Mouse (Mus musculus): Measurements from ENCODE around the gene Sdf4.

GRCm38 (mm10) chr4:156013637-156014036 is 21.0 kb downstream of the Sdf4 start, which contains the start of gene Tnfrsf4:
- TF ChIP-seq EP300 (IDR thresholded peaks at IDR 0.05), result no peak
- TF ChIP-seq CTCF (IDR thresholded peaks at IDR 0.05), result no peak

Data from lung, postnatal 0 days (tissue).